In the genomic region with DNA sequence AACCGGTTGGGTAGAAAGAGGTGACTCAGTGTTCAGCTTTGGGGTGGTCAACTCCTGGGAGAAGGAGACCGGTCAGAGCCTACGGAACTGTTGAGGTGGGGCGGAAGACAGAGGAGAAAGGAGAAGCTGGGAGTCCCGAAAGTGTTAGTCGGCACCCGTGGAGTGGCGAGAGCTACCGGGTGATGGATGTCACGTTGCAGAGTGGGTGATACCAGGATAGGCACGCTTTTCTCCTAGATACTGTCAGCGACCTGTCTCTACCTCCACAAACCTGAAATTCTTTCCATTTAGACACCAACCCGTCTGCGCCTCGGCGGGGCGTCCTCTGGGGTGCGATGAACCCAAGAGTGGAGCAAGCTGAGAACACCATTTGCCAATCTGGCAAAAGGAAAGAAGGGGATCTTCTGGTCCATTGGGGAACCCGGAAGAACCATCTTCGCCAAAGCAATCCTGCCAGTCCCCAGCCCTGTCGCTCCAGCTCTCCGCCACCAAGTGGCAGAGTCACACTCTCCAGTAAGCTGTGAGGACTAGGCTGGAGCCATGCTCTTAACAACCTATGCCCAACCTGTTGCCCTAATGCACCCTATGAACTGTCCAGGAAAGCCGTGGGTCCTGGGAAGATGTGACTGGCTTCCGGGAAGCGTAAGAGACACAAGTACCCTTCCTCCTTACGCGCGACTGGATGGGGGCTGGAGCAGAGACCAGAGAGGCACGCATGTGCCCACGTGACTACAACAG, we compare ENCODE assay signal across 8 mouse cellular contexts. TPM values are rescaled to one million over a fixed set of nuclear protein-coding genes. Genes with fewer than 3 reads are reported as not detected.
A peak's percentile ranks its signal among the peaks of the same experiment; 100 is the strongest.
DNase-seq lines count a peak whose midpoint lies in the region; ATAC-seq and TF ChIP-seq lines count a peak whose summit lies in the region.

A gene (minus strand): TSS at position 628 of the 738 bp plus-strand sequence.

- H3K79me2 ChIP-seq in heart, adult 2 months (replicated peaks; ENCODE audit: control insufficient read depth, insufficient read depth, low read length): no peaks in the 10 kb centered on the region

- no peak for TF ChIP-seq POLR2A in heart, adult 2 months (IDR thresholded peaks at IDR 0.05; ENCODE audit: insufficient read depth, low read depth, low read length)

- ATAC-seq in hindbrain, embryonic 12.5 days (ENCODE audit: low FRiP score): peak; percentile 52
- ATAC-seq in neural tube, embryonic 13.5 days (ENCODE audit: low read depth): peak; percentile 63; the same call in 1 of the 2 replicates

- no peak within 1 kb of the TSS for H3K4me3 ChIP-seq in heart, adult 2 months
- H3K4me3 ChIP-seq in hindbrain, embryonic 12.5 days: peak within 1 kb of the TSS; percentile 22
- 0 out of 2 replicates have a peak within 1 kb of the TSS, but pooled peaks have one; percentile 6 for H3K4me3 ChIP-seq in neural tube, embryonic 13.5 days

- H3K27ac ChIP-seq in heart, adult 2 months: no peak within 1 kb of the TSS
- H3K27ac ChIP-seq in hindbrain, embryonic 12.5 days: no peak within 1 kb of the TSS
- H3K27ac ChIP-seq in neural tube, embryonic 13.5 days (replicated peaks): no peak within 1 kb of the TSS

- intact Hi-C loops in heart, adult 2 months (cut with DNase I): no loop called here
- intact Hi-C loops in gastrocnemius, postnatal 14 days (cut with DNase I; ENCODE audit: low total_unique reads): no loop called here

- no peak for TF ChIP-seq EP300 in heart, adult 2 months (IDR thresholded peaks at IDR 0.05; ENCODE audit: insufficient read depth, low read depth, low read length)

- no peaks in the 10 kb centered on the region for H3K9me3 ChIP-seq in hindbrain, embryonic 12.5 days (replicated peaks)
- no peaks in the 10 kb centered on the region for H3K9me3 ChIP-seq in neural tube, embryonic 13.5 days

- H3K4me2 ChIP-seq in hindbrain, embryonic 12.5 days (replicated peaks): peak within 1 kb of the TSS; percentile 32
- peak within 1 kb of the TSS; percentile 30 for H3K4me2 ChIP-seq in neural tube, embryonic 13.5 days

- no peak within 1 kb of the TSS for H3K9ac ChIP-seq in heart, adult 2 months (ENCODE audit: low read depth, low read length)
- no peak within 1 kb of the TSS for H3K9ac ChIP-seq in hindbrain, embryonic 12.5 days
- H3K9ac ChIP-seq in neural tube, embryonic 13.5 days: no peak within 1 kb of the TSS

- TF ChIP-seq CTCF in heart, adult 2 months (IDR thresholded peaks at IDR 0.05): peak; percentile 59

- peak in 1 of 2 experiments; percentile 40 for DNase-seq in heart, adult 2 months
- no peak for DNase-seq in heart, adult 9 months (ENCODE audit: low spot score in 2 of 2)
- peak; percentile 75 for DNase-seq in embryo, embryonic 10 days (ENCODE audit: low spot score)
- peak; percentile 34 for DNase-seq in liver
- DNase-seq in right cerebral cortex, postnatal 25 days: no peak
- DNase-seq in gastrocnemius, postnatal 14 days: no peak

- peaks cover 27% of the 10 kb centered on the region for H3K27me3 ChIP-seq in heart, adult 2 months (ENCODE audit: control insufficient read depth, insufficient read depth, low read length)
- H3K27me3 ChIP-seq in hindbrain, embryonic 12.5 days: peaks cover 93% of the 10 kb centered on the region
- peaks cover 96% of the 10 kb centered on the region for H3K27me3 ChIP-seq in neural tube, embryonic 13.5 days

- H3K4me1 ChIP-seq in heart, adult 2 months (ENCODE audit: control insufficient read depth, insufficient read depth, low read length): no peaks in the 10 kb centered on the region
- H3K4me1 ChIP-seq in hindbrain, embryonic 12.5 days: peaks cover 3% of the 10 kb centered on the region; the same call in 1 of the 2 replicates
- H3K4me1 ChIP-seq in neural tube, embryonic 13.5 days (replicated peaks): 0 out of 2 replicates have a peak, but pooled peaks cover 7% of the 10 kb centered on the region

- WGBS in heart, adult 2 months: 2% methylated on average over 30 of the region's 30 CpGs
- 1% methylated on average over 30 of the region's 30 CpGs for WGBS in hindbrain, embryonic 12.5 days
- WGBS in neural tube, embryonic 13.5 days: under 1% methylated on average over 30 of the region's 30 CpGs

- no peaks in the 10 kb centered on the region for H3K36me3 ChIP-seq in heart, adult 2 months (ENCODE audit: control insufficient read depth, insufficient read depth, low read length)
- no peaks in the 10 kb centered on the region for H3K36me3 ChIP-seq in hindbrain, embryonic 12.5 days
- no peaks in the 10 kb centered on the region for H3K36me3 ChIP-seq in neural tube, embryonic 13.5 days

RNA-seq across cellular contexts. Expression of the gene that starts here (rescaled TPM):
- not detected for total RNA-seq in heart, adult 2 months (2021)
- polyA plus RNA-seq in heart, adult 2 months (2012; rRNA removed): not detected in 2 replicates
- 3.5 and 3.8 TPM in 2 replicates for polyA plus RNA-seq in hindbrain, embryonic 12.5 days (2016; fragmentation: Nextera tagmentation; extraction: Ambion mirVana)
- 1.1 TPM in 1 of 2 replicates, not detected in the other for polyA plus RNA-seq in neural tube, embryonic 13.5 days (2015; fragmentation: Nextera tagmentation; extraction: Ambion mirVana)
- not detected for total RNA-seq in gastrocnemius, postnatal 14 days (2021)

Comparison
In these comparisons a context has a peak if more than half of its experiments do, and no peak if none do; other contexts are left out.
1. DNase-seq: peak in embryo, embryonic 10 days (single experiment) and liver (single experiment); none in heart, adult 9 months (0 of 2), right cerebral cortex, postnatal 25 days (single experiment) and gastrocnemius, postnatal 14 days (single experiment).